Mouse (Mus musculus) CH12.LX (cell line): ENCODE data around the gene Fxyd1. TPM values are rescaled to one million over a fixed set of nuclear protein-coding genes. Genes with fewer than 3 reads are reported as not detected.
A peak's percentile ranks its signal among the peaks of the same experiment; 100 is the strongest.

ENCODE experiments used
- DNase-seq: peaks from one replicate; pipeline ENCODE4 v3.0.0-alpha.2; 2013; ENCODE audit errors: extremely low read depth
- H3K27ac ChIP-seq: 2 replicates; pipeline ENCODE4 v1.5.1; 2012; ENCODE audit warnings: low read depth, mild to moderate bottlenecking, control low read depth, moderate library complexity; ENCODE audit not compliant: insufficient read depth
- H3K27me3 ChIP-seq: replicated peaks from 2 replicates; pipeline ENCODE3; 2012; ENCODE audit warnings: inconsistent platforms
- H3K36me3 ChIP-seq, 2 experiments: replicated peaks in 1 of 2; 2 replicates each; pipeline versions ENCODE3 to v1.6.1; 2012; ENCODE audit warnings: inconsistent platforms in 1 of 2, low read length in 1 of 2, mild to moderate bottlenecking in 1 of 2, mixed read lengths in 1 of 2, moderate library complexity in 1 of 2; ENCODE audit not compliant: control insufficient read depth in 1 of 2, insufficient read depth in 1 of 2
- H3K4me1 ChIP-seq, 2 experiments: 2 replicates each; pipeline ENCODE4 v1.6.1; 2012; ENCODE audit warnings: inconsistent platforms in 1 of 2, moderate library complexity in 1 of 2; ENCODE audit not compliant: insufficient read depth in 2 of 2, control insufficient read depth in 1 of 2
- H3K4me2 ChIP-seq: 2 replicates; pipeline ENCODE4 v1.6.1; 2012; ENCODE audit warnings: low read depth, mild to moderate bottlenecking, control low read depth; ENCODE audit not compliant: poor library complexity, insufficient read depth, severe bottlenecking
- H3K4me3 ChIP-seq, 3 experiments: fragments of 150-350 bp in 1 of 3; sonication (generic) in 1 of 3; replicated peaks in 1 of 3; 2 replicates each; pipeline versions ENCODE3 to v1.5.1; 2011 to 2012; ENCODE audit warnings: low read depth in 2 of 3, low read length in 2 of 3, mild to moderate bottlenecking in 2 of 3, moderate library complexity in 2 of 3, control low read depth in 1 of 3, improper control_type of control experiment in 1 of 3, inconsistent platforms in 1 of 3, mixed read lengths in 1 of 3; ENCODE audit not compliant: poor library complexity in 1 of 3
- H3K79me2 ChIP-seq: replicated peaks from 2 replicates; pipeline ENCODE4 v1.6.1; 2012; ENCODE audit warnings: mild to moderate bottlenecking, moderate library complexity; ENCODE audit not compliant: control insufficient read depth, poor library complexity, insufficient read depth, severe bottlenecking; ENCODE audit errors: extremely low read depth
- H3K9ac ChIP-seq: 2 replicates; pipeline ENCODE4 v1.6.1; 2012; ENCODE audit warnings: low read depth, mild to moderate bottlenecking, control low read depth, moderate library complexity; ENCODE audit not compliant: insufficient read depth
- H3K9me3 ChIP-seq: replicated peaks from 2 replicates; pipeline ENCODE3; 2012; ENCODE audit warnings: low read length, inconsistent platforms, mixed read lengths
- CHD1 ChIP-seq: IDR thresholded peaks from 2 replicates; pipeline ENCODE4 v1.6.1; 2012; ENCODE audit warnings: low read depth, low read length, improper control_type of control experiment, inconsistent platforms
- CTCF ChIP-seq, 2 experiments: IDR thresholded peaks in 1 of 2; conservative IDR thresholded peaks in 1 of 2; 2 replicates each; pipeline ENCODE4 v1.5.1; 2011 to 2012; ENCODE audit warnings: low read depth in 2 of 2, low read length in 2 of 2, improper control_type of control experiment in 1 of 2, inconsistent platforms in 1 of 2, mild to moderate bottlenecking in 1 of 2, moderate library complexity in 1 of 2
- ELF1 ChIP-seq: IDR thresholded peaks from 2 replicates; pipeline ENCODE4 v1.6.1; 2014; ENCODE audit warnings: low read depth, mild to moderate bottlenecking, inconsistent platforms, low read length, improper control_type of control experiment
- GABPA ChIP-seq: IDR thresholded peaks from 2 replicates; pipeline ENCODE4 v1.6.1; 2012; ENCODE audit warnings: low read depth, low read length, improper control_type of control experiment, inconsistent platforms; ENCODE audit not compliant: insufficient replicate concordance
- HCFC1 ChIP-seq: IDR thresholded peaks from 2 replicates; pipeline ENCODE4 v1.6.1; 2012; ENCODE audit warnings: low read depth, mild to moderate bottlenecking, inconsistent platforms, low read length, improper control_type of control experiment
- IRF4 ChIP-seq: IDR thresholded peaks from 2 replicates; pipeline ENCODE4 v1.6.1; 2014; ENCODE audit warnings: low read depth, mild to moderate bottlenecking, inconsistent platforms, low read length, improper control_type of control experiment
- JUN ChIP-seq: IDR thresholded peaks from 2 replicates; pipeline ENCODE4 v1.6.1; 2011; ENCODE audit warnings: low read depth, mild to moderate bottlenecking, low read length, improper control_type of control experiment, moderate library complexity; ENCODE audit not compliant: insufficient read depth
- JUND ChIP-seq: conservative IDR thresholded peaks from 2 replicates; pipeline ENCODE4 v1.6.1; 2011; ENCODE audit warnings: low read depth, low read length, improper control_type of control experiment
- MAZ ChIP-seq: IDR thresholded peaks from 2 replicates; pipeline ENCODE4 v1.6.1; 2012; ENCODE audit warnings: low read depth, mild to moderate bottlenecking, inconsistent platforms, low read length, improper control_type of control experiment, moderate library complexity
- NRF1 ChIP-seq: IDR thresholded peaks from 2 replicates; pipeline ENCODE4 v1.6.1; 2014; ENCODE audit warnings: low read depth, mild to moderate bottlenecking, inconsistent platforms, low read length, improper control_type of control experiment, moderate library complexity
- POLR2A ChIP-seq: IDR thresholded peaks from 2 replicates; pipeline ENCODE4 v1.6.1; 2011; ENCODE audit warnings: low read depth, mild to moderate bottlenecking, improper control_type of control experiment, low read length
- POLR2AphosphoS2 ChIP-seq: IDR thresholded peaks from 2 replicates; pipeline ENCODE4 v1.6.1; 2011; ENCODE audit warnings: low read depth, low read length, improper control_type of control experiment
- RAD21 ChIP-seq: IDR thresholded peaks from 2 replicates; pipeline ENCODE4 v1.6.1; 2011; ENCODE audit warnings: low read depth, mild to moderate bottlenecking, low read length, improper control_type of control experiment, moderate library complexity
- SIN3A ChIP-seq: IDR thresholded peaks from 2 replicates; pipeline ENCODE4 v1.6.1; 2012; ENCODE audit warnings: low read length, improper control_type of control experiment, inconsistent platforms
- SMC3 ChIP-seq: IDR thresholded peaks from 2 replicates; pipeline ENCODE4 v1.6.1; 2011; ENCODE audit warnings: low read depth, low read length, improper control_type of control experiment
- TBP ChIP-seq: conservative IDR thresholded peaks from 2 replicates; pipeline ENCODE4 v1.6.1; 2011; ENCODE audit warnings: low read depth, low read length, improper control_type of control experiment
- UBTF ChIP-seq: IDR thresholded peaks from 2 replicates; pipeline ENCODE4 v1.6.1; 2012; ENCODE audit warnings: low read depth, mild to moderate bottlenecking, inconsistent platforms, low read length, improper control_type of control experiment, moderate library complexity
- USF1 ChIP-seq: IDR thresholded peaks from 2 replicates; pipeline ENCODE4 v1.6.1; 2014; ENCODE audit warnings: low read depth, mild to moderate bottlenecking, inconsistent platforms, low read length, improper control_type of control experiment
- ZC3H11A ChIP-seq: IDR thresholded peaks from 2 replicates; pipeline ENCODE4 v1.6.1; 2012; ENCODE audit warnings: low read depth, mild to moderate bottlenecking, inconsistent platforms, low read length, improper control_type of control experiment
- ZKSCAN1 ChIP-seq: IDR thresholded peaks from 2 replicates; pipeline ENCODE4 v1.6.1; 2012; ENCODE audit warnings: low read depth, inconsistent platforms, low read length, improper control_type of control experiment, borderline replicate concordance
- ZMIZ1 ChIP-seq: IDR thresholded peaks from 2 replicates; pipeline ENCODE4 v1.6.1; 2012; ENCODE audit warnings: low read depth, mild to moderate bottlenecking, inconsistent platforms, low read length, improper control_type of control experiment
- dilution Hi-C: fragments of 300-500 bp; cut with MboI; formaldehyde crosslinking; loops from 2 replicates; pipeline ENCODE4 v1.14.3; 2020; ENCODE audit warnings: low sequenced_read_pairs; ENCODE audit not compliant: extremely low pct_unique_long_range_greater_than_20kb, extremely low pct_ligation_motif_present
- in situ Hi-C: fragments of 300-500 bp; cut with MboI; formaldehyde crosslinking; loops from 3 replicates; pipeline ENCODE4 v1.14.3; 2019; ENCODE audit warnings: low sequenced_read_pairs, low pct_ligation_motif_present, low pct_unique_long_range_greater_than_20kb, mixed read lengths
- polyA plus RNA-seq: library from polyadenylated mRNA; unstranded; fragments of >175 nt; gene quantifications from 2 replicates; pipeline ENCODE4 v1.2.1, GENCODE M21; 2012; ENCODE audit warnings: low read depth; ENCODE audit not compliant: insufficient read length
- total RNA-seq, 2 experiments: library from RNA; depleted of rRNA; stranded (reverse); fragments of 300-350 nt in 1 of 2; fragments of >200 nt in 1 of 2; gene quantifications; 2 replicates each; pipeline ENCODE4 v1.2.3; 2012 to 2014

Gene Fxyd1
- total and polyA plus RNA-seq, 3 experiments, result not detected

- no peak for DNase-seq
- Histone ChIP-seq H3K27ac (no peak overlapping the region), H3K4me2 (no peak overlapping the region), H3K4me1 (peaks cover 0 to 7% of the 10 kb centered on the region in 2 experiments; a peak in 2 of 4 replicates), H3K36me3 (no peaks in the 10 kb centered on the region), H3K9me3 (peaks cover 6% of the 10 kb centered on the region), H3K4me3 (no peak overlapping the region)
- dilution Hi-C loops, result no loop called here
- no peak for TF ChIP-seq NRF1
- TF ChIP-seq JUN, result no peak
- no peak for TF ChIP-seq ELF1
- TF ChIP-seq SMC3, result no peak
- TF ChIP-seq GABPA, result no peak
- no peak for TF ChIP-seq MAZ
- TF ChIP-seq JUND, result no peak
- no peak for TF ChIP-seq CHD1
- no peak for TF ChIP-seq UBTF
- TF ChIP-seq ZC3H11A, result no peak
- no peak for TF ChIP-seq ZKSCAN1
- no peak for TF ChIP-seq POLR2AphosphoS2
- TF ChIP-seq POLR2A, result no peak
- no peak for TF ChIP-seq TBP
- TF ChIP-seq SIN3A, result no peak
- no peak for TF ChIP-seq HCFC1
- TF ChIP-seq CTCF (conservative IDR thresholded peaks at IDR 0.05 in 1 of 2, IDR thresholded peaks at IDR 0.05 in 1 of 2; ENCODE audit: low read depth in 2 of 2, low read length in 2 of 2), result no peak
- TF ChIP-seq USF1, result no peak
- no peak for TF ChIP-seq ZMIZ1
- no peak for TF ChIP-seq IRF4
- TF ChIP-seq, all 38 proteins: peak for 0
- H3K79me2 ChIP-seq, result no peaks in the 10 kb centered on the region
- peaks cover 13% of the 10 kb centered on the region for H3K27me3 ChIP-seq
- no peak overlapping the region for H3K9ac ChIP-seq
- in situ Hi-C loops, result no loop called here
Measured at GRCm38 (mm10) chr7:31079670-31080069, 22.7 kb upstream of the Fxyd1 start.

- H3K36me3 ChIP-seq, result no peaks in the 10 kb centered on the region
- no peak overlapping the region for H3K9ac ChIP-seq
- peaks cover 0 to 4% of the 10 kb centered on the region in 2 experiments; a peak in 1 of 4 replicates for H3K4me1 ChIP-seq
- TF ChIP-seq CTCF (conservative IDR thresholded peaks at IDR 0.05 in 1 of 2, IDR thresholded peaks at IDR 0.05 in 1 of 2; ENCODE audit: low read depth in 2 of 2, low read length in 2 of 2), result peak; percentile 62 to 79
- no peak for TF ChIP-seq ZMIZ1
- TF ChIP-seq SMC3, result peak; percentile 61
- peak; percentile 79 for TF ChIP-seq RAD21
- TF ChIP-seq ZC3H11A, result no peak
- H3K79me2 ChIP-seq, result no peaks in the 10 kb centered on the region
- peaks cover 6% of the 10 kb centered on the region for H3K9me3 ChIP-seq
- dilution Hi-C loops, result no loop called here
- H3K4me2 ChIP-seq, result no peak overlapping the region
- DNase-seq, result peak; percentile 59
- no peak overlapping the region for H3K4me3 ChIP-seq
- H3K27me3 ChIP-seq, result peaks cover 22% of the 10 kb centered on the region
- H3K27ac ChIP-seq, result no peak overlapping the region
- in situ Hi-C loops, result no loop called here
Measured at GRCm38 (mm10) chr7:31077885-31078445, 21.0 kb upstream of the Fxyd1 start.
